Mouse (Mus musculus) liver, adult (tissue): Measurements from ENCODE around the gene Uap1l1.

Source experiments
- GATA4 ChIP-seq: IDR thresholded peaks from 2 replicates; pipeline ENCODE4 v1.6.1; 2014; ENCODE audit warnings: mild to moderate bottlenecking, low read length; ENCODE audit not compliant: insufficient replicate concordance

The Uap1l1 gene

GRCm38 (mm10) chr2:25365091-25365761 lies at the start of gene Uap1l1:
Gene Uap1l1 (minus strand): TSS chr2:25365682.
- TF ChIP-seq GATA4, result no peak

DNA sequence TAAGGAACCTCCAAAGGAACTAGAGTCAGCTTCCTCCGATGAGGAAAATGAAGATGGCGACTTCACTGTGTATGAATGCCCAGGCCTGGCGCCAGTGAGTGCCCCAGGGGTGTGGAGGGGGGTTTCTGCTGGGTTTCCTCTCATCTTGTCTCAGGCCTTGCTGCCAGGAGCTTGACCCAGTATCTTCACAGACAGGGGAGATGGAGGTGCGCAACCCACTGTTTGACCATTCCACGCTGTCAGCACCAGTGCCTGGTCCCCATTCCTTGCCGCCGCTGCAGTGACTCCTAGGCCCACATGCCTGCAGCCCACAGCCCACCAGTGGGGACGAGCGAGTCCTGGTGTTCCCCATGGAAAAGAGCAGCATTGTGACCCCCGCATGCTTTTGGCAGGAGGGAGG lies 43.4 kb upstream of the Uap1l1 start:
- no peak for TF ChIP-seq GATA4

DNA sequence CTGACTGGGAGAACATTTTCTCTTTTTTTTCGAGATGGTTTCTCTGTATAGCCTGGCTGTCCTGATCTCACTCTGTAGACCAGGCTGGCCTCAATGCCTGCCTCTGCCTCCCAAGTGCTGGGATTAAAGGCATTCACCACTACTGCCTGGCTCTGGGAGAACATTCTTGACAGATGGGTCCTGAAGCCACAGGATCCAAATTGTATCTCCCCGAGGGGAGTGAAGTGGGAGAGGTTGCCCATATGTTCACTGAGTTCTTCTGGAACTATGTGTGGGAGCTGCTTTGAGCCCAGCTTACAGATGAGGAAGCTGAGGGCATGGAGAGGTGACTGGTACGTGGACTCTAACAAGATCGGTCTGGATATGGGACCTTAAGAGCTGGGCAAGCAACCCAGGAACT lies 38.5 kb upstream of the Uap1l1 start:
- no peak for TF ChIP-seq GATA4

- TF ChIP-seq GATA4, result no peak
These were observed 37.6 kb upstream of the Uap1l1 start for GRCm38 (mm10) chr2:25402972-25403601.

DNA sequence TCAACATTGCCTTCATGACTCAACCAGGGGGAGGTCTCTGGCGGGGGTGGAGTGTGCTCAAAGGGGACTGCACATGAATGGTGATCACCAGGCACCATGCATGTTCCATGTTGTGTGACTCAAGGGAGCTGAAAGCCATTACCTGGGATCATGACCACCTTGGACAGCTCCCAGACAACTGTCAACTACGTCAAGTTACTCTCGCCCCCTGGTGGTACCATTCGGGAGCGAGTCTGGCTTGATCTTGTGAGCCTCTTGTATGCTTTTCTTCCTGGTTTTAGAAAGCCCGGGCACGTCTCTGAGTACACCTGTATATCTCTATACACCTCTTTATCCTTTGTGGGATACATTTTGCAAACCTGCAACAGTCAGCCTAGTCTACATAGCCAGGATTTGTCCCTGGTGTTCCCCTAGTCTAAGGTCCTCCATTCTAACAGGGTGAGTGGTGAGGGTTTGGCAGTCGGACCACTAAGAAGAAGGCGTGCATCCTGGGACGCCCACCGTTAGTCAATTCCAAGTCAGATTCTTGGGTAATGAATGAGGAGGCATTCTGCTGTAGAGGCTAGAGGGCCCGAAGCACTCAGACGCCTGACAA lies 37.0 kb upstream of the Uap1l1 start:
- TF ChIP-seq GATA4, result no peak

GRCm38 (mm10) chr2:25400764-25401163 lies 35.3 kb upstream of the Uap1l1 start:
- TF ChIP-seq GATA4, result no peak

DNA sequence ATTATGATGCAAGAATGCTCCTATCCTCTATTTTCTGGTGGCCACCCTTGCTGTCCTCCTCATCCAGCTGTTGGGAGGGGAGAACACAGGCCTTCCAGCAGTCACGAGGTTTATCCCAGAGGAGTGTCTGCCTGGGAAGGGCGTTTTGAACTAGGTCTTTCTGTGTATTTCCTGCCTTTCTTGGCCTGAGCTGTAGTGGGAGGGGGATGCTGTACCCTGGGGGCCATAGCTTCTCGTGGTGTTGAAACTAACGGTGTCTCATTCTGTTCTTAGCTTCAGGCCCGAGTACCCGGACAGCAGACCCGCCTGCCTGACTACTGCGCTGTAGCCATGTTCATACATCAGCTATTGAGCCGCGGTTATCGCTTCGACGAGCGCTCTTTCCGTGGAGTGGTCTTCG lies 34.8 kb upstream of the Uap1l1 start:
- no peak for TF ChIP-seq GATA4

- TF ChIP-seq GATA4, result no peak
These were observed 33.6 kb upstream of the Uap1l1 start, which contains the start of gene Npdc1 for GRCm38 (mm10) chr2:25399051-25399450. Gene Npdc1 (plus strand): TSS chr2:25399351.

- no peak for TF ChIP-seq GATA4
These were observed 32.6 kb upstream of the Uap1l1 start for GRCm38 (mm10) chr2:25398065-25398464.

- no peak for TF ChIP-seq GATA4
These were observed 31.5 kb upstream of the Uap1l1 start for GRCm38 (mm10) chr2:25397010-25397409.

DNA sequence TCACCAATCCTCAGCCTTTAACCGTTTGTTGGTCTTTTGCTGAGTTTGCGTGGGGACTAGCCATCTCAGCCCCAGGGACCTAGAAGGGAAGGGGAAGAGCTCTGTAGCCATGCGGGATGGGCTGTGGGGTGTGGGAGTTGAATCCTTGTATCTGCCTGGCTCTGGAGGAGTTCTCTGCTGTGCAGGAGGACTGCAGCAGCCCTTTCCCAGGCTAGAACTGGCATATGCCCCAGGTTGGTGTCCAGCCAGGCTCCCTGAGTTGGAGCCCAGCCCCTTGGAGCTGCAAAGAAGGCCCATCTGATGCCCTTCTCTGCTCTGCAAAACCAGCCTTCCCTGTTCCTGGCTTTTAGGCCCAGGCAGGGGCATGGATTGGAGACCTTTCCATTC lies 31.1 kb upstream of the Uap1l1 start:
- no peak for TF ChIP-seq GATA4

- no peak for TF ChIP-seq GATA4
These were observed 30.5 kb upstream of the Uap1l1 start, which contains the start of gene Entpd2 for GRCm38 (mm10) chr2:25395721-25396596. Gene Entpd2 (plus strand): TSS chr2:25395874.

DNA sequence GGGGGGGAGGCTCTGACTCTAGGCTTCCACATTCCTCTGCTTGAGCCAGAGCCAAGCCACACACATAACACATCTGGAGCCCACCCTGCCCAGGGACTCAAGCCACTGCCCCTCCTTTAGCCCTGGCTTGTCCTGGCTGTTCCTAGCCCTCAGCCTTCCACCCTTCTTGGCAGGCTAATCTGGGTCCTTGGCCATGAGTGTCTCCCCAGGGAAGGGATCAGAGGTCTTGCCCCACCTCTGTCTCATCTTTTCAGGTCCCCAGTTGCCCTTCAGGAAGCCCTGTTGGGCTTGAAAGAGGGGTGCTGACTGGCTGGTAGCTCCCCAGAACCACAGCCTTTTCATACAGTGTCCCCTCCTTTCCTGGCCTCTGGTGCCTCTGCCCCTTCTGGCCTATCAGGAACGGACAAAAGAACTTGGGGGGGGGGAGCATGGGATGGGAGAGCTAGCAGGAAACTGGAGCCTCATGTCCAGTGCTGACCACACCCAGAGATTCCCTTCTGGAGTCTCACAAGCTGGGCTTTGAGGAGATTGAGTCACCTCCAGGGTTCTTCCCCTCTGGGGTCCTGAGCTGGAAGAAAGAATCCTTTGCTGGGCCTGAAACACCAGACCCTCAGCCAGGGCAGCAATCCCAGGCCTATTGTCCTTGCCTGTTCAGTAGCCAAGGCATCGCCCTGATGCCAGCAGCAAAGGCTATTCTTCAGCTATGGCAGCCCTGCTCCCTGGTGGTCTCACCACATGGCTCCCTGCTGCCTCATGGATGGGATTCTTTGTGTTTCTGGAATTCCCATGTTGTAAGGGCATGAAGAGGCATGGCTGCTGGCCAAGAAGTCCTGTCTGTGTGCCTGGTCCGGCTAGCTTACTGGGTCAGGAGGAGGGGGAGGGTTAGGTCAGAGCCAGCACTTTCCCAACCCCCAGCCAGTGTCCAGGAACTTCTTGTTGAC lies 29.1 kb upstream of the Uap1l1 start:
- TF ChIP-seq GATA4, result no peak

DNA sequence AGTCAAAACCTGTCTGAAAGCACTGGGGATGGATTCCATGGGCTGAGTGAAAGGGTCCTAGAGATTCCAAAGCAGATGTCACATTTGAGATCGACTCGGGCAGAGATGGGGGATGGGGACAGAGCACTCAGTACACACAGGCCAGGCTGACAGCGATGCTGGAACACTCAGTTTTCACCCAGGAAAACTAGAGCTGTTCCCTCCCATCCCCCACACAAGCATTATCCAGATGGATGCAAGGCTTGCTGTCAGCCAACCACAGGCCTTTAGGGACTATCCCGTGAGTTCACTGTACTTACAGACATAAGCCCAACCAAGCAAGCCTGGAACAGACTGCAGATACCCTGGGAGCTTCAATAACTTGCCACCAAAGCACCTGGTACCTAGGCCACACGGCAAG lies 25.8 kb upstream of the Uap1l1 start:
- TF ChIP-seq GATA4, result no peak

DNA sequence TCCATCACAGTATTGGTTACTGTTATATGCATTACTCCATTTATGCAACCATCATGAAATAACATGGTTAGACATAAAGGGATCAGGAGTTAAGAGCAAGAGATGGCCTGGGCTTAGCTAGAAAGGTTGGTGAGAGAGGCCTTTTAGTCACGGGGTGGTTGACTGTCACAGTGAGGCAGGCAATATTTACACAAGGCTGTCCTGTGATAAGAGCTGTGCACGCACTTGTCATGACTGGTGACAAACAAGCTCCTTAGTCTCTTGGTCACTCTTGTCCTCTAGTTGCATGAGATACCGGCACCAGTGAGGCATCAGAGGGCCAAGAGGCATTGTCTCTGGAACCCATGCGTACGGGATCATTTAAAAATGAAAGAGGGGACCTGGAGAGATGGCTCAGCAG lies 19.0 kb upstream of the Uap1l1 start:
- no peak for TF ChIP-seq GATA4

- TF ChIP-seq GATA4, result no peak
These were observed 11.1 kb upstream of the Uap1l1 start for GRCm38 (mm10) chr2:25376589-25376988.
